Mouse (Mus musculus): ENCODE data around the gene Glt8d2.

Gene Glt8d2

GRCm38 (mm10) chr10:82690494-82690893, at the start of gene Glt8d2:
Gene Glt8d2 (minus strand): TSS chr10:82690650.
- DNase-seq (ENCODE audit: extremely low spot score, low read depth, low spot score), result peak; percentile 62

GRCm38 (mm10) chr10:82699296-82699941, 9.0 kb upstream of the Glt8d2 start:
- DNase-seq (ENCODE audit: extremely low spot score, low read depth, low spot score), result no peak

- no peak for DNase-seq (ENCODE audit: extremely low spot score, low read depth, low spot score)
Observed at GRCm38 (mm10) chr10:82698712-82699261, 8.3 kb upstream of the Glt8d2 start.

GRCm38 (mm10) chr10:82697305-82697898, 7.0 kb upstream of the Glt8d2 start:
- DNase-seq (ENCODE audit: extremely low spot score, low read depth, low spot score), result no peak

DNA sequence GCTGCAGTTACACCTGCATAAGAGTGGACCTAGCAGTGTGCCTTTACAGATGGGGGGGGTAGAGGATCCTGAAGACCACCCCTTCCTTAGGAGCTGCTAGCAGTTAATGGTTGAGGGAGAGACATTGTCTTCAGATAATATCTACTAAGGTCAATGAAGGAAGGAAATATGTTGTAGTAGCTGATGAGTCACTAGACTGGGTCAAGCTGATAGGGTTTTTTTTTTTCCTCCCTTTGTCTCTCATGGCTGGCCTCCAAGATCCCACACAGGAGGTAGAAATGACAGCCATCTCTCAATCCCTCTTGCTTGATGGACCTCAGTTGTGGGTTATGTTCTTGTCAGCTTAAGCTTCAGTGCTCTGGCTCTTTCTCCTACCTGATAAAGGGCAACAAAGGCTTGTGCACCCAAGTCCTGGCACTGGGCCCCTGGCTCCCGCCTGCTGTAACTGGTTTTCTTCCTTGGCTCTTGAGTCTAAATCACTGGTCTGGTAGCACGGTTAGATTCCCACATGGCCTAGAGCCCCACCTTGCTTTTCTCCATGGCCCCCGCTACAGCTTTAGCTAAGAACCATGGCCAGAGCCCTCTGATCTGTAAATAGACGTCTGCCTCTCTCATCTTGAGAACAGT, 6.1 kb upstream of the Glt8d2 start:
- DNase-seq (ENCODE audit: extremely low spot score, low read depth, low spot score), result no peak

DNA sequence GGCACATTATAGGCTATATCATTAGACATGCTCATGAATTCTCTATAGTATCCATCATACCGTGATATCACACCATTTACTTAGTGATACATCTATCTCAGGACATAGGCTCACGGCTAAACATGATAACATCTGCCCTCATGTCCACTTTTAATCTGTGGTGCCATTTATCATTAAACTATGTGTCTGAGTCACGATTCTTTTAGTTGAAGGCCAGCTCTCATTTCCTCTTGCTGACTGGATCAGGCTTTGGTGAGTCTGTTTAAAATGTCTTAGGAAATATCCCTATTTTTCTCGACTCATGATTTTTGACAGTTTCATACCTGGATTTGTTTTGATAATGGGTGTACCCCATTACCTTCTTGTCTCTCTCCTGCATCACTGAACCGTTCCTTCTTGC, 5.5 kb upstream of the Glt8d2 start, which contains the start of gene Hcfc2:
Gene Hcfc2, plus strand, starts transcription at position 205 of the 400 bp plus-strand sequence.
- DNase-seq (ENCODE audit: extremely low spot score, low read depth, low spot score), result no peak

DNA sequence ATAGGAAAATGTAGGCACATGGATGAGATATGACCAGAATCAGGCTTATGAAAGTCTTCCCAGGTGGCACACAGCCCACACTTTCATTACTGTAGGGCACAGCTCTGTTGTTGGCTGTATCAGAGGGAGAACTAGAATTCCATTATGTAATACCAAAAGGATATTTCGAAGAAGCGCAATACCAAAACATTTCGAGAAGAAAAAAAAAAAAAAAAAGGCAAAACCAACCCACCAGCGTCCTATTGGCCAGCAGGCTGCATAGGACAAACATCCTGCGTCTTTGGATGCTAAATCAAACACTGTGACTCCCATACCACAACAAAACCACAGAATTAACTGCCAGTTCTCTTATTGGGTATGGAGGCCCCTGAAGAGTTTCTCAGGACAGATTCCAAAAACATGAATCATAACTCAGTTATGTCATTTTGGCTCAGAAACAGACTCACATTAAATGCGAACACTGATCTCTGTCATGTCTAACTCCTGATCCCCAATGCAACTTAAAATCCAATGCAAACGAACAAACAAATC, 704 bp downstream of the Glt8d2 start:
- no peak for DNase-seq (ENCODE audit: extremely low spot score, low read depth, low spot score)

GRCm38 (mm10) chr10:82685440-82685839, 5.0 kb downstream of the Glt8d2 start:
- no peak for DNase-seq (ENCODE audit: extremely low spot score, low read depth, low spot score)

GRCm38 (mm10) chr10:82681639-82682038, 8.8 kb downstream of the Glt8d2 start:
- DNase-seq (ENCODE audit: extremely low spot score, low read depth, low spot score), result no peak

DNA sequence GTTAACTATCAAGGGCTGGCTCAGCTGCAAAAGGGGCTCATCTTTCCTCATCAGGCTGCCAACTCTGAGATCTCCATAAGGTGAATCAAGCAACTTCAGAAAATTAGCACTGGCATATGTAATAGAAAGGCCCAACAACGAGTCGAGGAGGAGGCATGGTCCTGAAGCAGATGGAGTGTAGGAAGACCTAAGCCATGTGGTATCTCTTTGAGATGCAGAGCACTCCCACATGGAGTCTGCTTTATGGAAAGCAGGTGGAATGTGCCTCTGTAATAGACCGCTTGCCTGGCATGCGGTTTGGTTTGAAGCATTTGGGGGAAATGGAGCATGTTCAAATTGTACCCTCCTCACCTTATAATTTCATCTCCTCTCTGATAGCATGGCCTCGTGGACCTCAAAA, 9.7 kb downstream of the Glt8d2 start:
- no peak for DNase-seq (ENCODE audit: extremely low spot score, low read depth, low spot score)

DNA sequence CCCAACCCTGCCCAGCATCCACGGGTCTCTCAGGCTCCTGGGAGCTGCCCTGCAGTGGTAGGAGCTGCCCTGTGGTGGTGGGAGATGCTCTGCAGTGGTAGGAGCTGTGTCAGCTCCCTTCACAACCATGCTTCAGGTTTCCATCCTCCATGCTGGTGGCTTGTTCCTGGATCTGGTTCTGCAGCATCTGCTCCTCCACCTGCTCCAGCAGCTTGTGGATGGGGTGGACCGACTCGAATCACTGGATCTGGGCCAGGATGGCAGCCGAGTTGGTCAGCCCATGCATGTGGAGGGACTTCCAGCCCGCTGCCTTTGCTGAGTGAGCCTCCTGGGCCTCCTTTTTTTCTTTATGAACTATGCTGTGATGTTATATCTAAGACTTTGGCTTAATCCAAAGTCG, 13.5 kb downstream of the Glt8d2 start:
- no peak for DNase-seq (ENCODE audit: extremely low spot score, low read depth, low spot score)

GRCm38 (mm10) chr10:82670205-82670604, 20.2 kb downstream of the Glt8d2 start:
- no peak for DNase-seq (ENCODE audit: extremely low spot score, low read depth, low spot score)

GRCm38 (mm10) chr10:82666436-82667234, 23.8 kb downstream of the Glt8d2 start:
- peak; percentile 67 for DNase-seq (ENCODE audit: extremely low spot score, low read depth, low spot score)

DNA sequence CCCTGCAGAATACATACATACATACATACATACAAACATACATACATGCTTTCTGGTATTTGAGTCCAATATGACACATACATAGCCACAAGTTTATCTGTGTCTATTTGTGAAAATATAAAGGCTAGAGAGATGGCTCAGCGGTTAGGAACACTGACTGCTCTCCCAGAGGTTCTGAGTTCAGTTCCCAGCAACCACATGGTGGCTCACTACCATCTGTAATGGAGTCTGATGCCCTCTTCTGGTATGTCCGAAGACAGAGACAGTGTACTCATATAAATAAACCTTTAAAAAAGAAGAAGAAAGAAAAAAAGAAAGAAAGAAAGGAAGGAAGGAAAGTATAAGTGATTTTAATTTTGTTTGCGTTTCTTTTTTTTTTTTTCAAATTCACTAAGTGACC, 24.5 kb downstream of the Glt8d2 start:
- no peak for DNase-seq (ENCODE audit: extremely low spot score, low read depth, low spot score)

DNA sequence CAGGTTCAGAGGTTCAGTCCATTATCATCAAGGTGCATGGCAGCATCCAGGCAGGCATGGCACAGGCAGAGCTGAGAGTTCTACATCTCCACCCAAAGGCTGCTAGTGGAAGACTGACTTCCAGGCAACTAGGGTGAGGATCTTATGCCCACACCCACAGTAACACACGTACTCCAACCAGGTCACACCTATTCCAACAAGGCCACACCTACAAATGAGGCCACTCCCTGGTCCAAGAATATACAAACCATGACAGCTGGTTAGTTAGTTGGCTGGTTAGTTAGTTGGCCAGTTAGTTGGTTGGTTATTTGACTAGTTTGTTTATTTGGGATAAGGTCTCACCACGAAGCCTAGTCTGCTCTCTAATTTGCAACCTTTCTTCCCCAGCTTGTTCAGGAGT, 27.2 kb downstream of the Glt8d2 start:
- DNase-seq (ENCODE audit: extremely low spot score, low read depth, low spot score), result no peak

- no peak for DNase-seq (ENCODE audit: extremely low spot score, low read depth, low spot score)
Observed at GRCm38 (mm10) chr10:82662267-82662990, 28.0 kb downstream of the Glt8d2 start.

GRCm38 (mm10) chr10:82661820-82662219, 28.6 kb downstream of the Glt8d2 start:
- DNase-seq (ENCODE audit: extremely low spot score, low read depth, low spot score), result no peak

- no peak for DNase-seq (ENCODE audit: extremely low spot score, low read depth, low spot score)
Observed at GRCm38 (mm10) chr10:82654581-82654980, 35.9 kb downstream of the Glt8d2 start.

DNA sequence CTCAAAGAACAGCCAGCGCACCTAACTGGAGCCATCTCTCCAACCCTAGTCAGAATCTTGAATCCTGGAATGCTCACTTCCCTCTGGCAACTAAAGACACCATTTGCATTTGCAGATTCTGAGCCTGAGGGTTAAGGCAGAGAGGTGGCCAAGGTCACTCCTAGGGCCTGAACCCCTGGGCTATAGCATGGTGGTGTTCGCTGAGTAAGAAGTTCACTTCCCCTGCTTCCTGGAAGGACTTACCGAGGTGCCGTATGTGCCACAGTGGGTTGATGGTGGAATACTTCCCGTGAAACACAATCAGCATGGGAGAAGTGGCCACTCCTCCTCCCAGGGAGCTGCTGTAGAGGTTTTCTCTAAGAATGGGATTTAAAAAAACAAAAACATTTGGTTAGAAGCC, 37.8 kb downstream of the Glt8d2 start:
- no peak for DNase-seq (ENCODE audit: extremely low spot score, low read depth, low spot score)

DNA sequence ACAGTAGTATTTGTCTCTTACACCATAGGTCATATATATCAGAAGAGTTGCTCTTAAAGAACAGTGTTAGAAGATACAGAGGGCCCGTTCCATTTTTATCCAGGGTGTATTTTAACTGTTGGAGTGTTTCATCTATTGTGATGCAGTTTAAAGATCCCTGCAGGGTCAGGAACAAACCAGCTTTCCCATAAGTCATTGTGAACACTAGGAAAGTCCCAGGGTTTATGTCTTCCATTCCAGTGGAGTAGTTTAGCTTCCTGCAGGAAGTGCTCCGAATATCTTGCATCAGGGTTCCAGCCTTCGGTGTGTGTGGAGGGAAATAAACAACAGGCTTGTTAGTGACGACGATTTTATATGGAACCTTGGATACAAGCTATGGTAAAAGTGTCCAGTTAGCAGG, 39.2 kb downstream of the Glt8d2 start:
- DNase-seq (ENCODE audit: extremely low spot score, low read depth, low spot score), result no peak
